Mouse (Mus musculus): ENCODE data around the gene Vstm2l. TPM values are rescaled to one million over a fixed set of nuclear protein-coding genes. Genes with fewer than 3 reads are reported as not detected.

Vstm2l gene
- polyA plus RNA-seq, 1 experiment from 2014 or later, result 9.5 TPM

DNA sequence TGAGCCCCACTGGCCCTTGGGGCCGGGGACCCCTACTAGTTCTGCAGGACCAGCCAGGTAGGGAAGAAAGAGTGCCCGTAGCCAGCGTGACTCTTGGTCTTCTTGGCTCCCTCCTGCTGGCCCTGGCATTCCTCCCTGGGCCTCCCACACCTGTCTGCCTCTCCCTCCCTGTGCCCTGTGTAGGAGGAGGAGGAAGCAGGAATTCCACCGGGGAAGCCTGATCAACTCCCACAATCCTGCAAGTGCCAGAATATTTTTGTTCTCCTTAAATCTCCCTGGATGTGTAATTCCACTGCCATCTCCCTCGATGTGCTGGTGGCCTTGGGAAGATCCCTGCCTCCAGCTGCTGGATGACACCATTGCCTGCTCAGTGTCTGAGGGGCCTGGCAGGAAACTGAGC, 10.1 kb downstream of the Vstm2l start:
- no peaks in the 10 kb centered on the region for H3K36me3 ChIP-seq (ENCODE audit: control insufficient read depth, insufficient read depth, low read length)
- no peak overlapping the region for H3K4me3 ChIP-seq (ENCODE audit: low read length)
- no peak overlapping the region for H3K4me2 ChIP-seq (ENCODE audit: low read length)
- no peak overlapping the region for H3K9ac ChIP-seq (ENCODE audit: low read depth, low read length)
- ATAC-seq, result no peak
- no peaks in the 10 kb centered on the region for H3K9me3 ChIP-seq (ENCODE audit: control insufficient read depth, low read length)
- WGBS, result 68% methylated on average over 5 of the region's 5 CpGs
- H3K27ac ChIP-seq (ENCODE audit: low read depth, low read length), result no peak overlapping the region
- peaks cover 46% of the 10 kb centered on the region for H3K4me1 ChIP-seq (ENCODE audit: control insufficient read depth, insufficient read depth, low read depth, low read length)
- no peaks in the 10 kb centered on the region for H3K27me3 ChIP-seq (replicated peaks; ENCODE audit: control insufficient read depth, insufficient read depth, low read length)

DNA sequence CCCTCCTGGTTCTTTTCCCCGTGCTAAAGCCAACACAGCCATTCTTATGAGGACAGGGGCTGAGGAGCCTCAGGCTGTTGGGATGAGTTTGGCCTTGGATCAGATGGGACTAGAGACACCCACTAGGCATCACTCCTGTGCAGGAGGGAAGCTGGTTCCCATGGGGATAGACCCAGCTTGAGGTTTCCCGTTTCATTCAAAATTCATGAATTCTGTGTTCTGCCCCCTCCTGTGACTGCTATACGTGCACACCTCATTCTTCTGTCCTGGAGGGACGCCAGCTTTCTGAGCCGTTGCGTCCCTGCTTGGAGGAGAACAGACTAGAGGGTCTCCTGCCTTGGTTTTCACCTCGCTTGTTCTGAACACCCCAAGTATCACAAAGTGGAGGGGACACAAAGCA, 12.0 kb downstream of the Vstm2l start:
- H3K27me3 ChIP-seq (replicated peaks; ENCODE audit: control insufficient read depth, insufficient read depth, low read length), result no peaks in the 10 kb centered on the region
- H3K36me3 ChIP-seq (ENCODE audit: control insufficient read depth, insufficient read depth, low read length), result no peaks in the 10 kb centered on the region
- no peak overlapping the region for H3K9ac ChIP-seq (ENCODE audit: low read depth, low read length)
- WGBS, result 34% methylated on average over 7 of the region's 7 CpGs
- H3K27ac ChIP-seq (ENCODE audit: low read depth, low read length), result no peak overlapping the region; the same call in 1 of the 2 replicates
- no peak for ATAC-seq
- H3K4me1 ChIP-seq (ENCODE audit: control insufficient read depth, insufficient read depth, low read depth, low read length), result peaks cover 43% of the 10 kb centered on the region
- H3K4me3 ChIP-seq (ENCODE audit: low read length), result no peak overlapping the region
- no peak overlapping the region for H3K4me2 ChIP-seq (ENCODE audit: low read length)
- H3K9me3 ChIP-seq (ENCODE audit: control insufficient read depth, low read length), result no peaks in the 10 kb centered on the region

DNA sequence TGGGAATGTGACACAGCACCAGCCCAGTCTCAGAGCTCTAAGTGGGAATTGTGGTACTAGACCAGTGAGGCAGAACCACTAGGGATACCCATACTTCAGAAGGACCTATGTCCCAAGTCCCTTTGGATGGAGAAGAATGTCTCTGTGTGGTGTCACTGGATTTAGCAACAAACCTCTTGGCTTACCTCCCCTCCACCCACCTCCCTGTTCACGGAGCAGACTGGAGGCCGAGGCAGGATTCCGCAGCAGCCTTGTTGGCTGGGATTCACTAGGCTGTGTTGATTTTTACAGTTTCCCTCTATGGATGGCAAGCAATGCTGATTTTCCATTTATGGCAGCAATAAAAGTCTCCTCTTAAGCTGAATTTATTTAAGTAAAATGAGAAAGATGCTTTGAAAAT, 12.5 kb downstream of the Vstm2l start:
- WGBS, result 49% methylated on average over 3 of the region's 3 CpGs
- no peak overlapping the region; the same call in 1 of the 2 replicates for H3K27ac ChIP-seq (ENCODE audit: low read depth, low read length)
- no peak overlapping the region; the same call in 1 of the 2 replicates for H3K4me2 ChIP-seq (ENCODE audit: low read length)
- peaks cover 38% of the 10 kb centered on the region for H3K4me1 ChIP-seq (ENCODE audit: control insufficient read depth, insufficient read depth, low read depth, low read length)
- H3K27me3 ChIP-seq (replicated peaks; ENCODE audit: control insufficient read depth, insufficient read depth, low read length), result no peaks in the 10 kb centered on the region
- ATAC-seq, result no peak
- H3K36me3 ChIP-seq (ENCODE audit: control insufficient read depth, insufficient read depth, low read length), result no peaks in the 10 kb centered on the region
- no peaks in the 10 kb centered on the region for H3K9me3 ChIP-seq (ENCODE audit: control insufficient read depth, low read length)
- no peak overlapping the region for H3K4me3 ChIP-seq (ENCODE audit: low read length)
- H3K9ac ChIP-seq (ENCODE audit: low read depth, low read length), result no peak overlapping the region

DNA sequence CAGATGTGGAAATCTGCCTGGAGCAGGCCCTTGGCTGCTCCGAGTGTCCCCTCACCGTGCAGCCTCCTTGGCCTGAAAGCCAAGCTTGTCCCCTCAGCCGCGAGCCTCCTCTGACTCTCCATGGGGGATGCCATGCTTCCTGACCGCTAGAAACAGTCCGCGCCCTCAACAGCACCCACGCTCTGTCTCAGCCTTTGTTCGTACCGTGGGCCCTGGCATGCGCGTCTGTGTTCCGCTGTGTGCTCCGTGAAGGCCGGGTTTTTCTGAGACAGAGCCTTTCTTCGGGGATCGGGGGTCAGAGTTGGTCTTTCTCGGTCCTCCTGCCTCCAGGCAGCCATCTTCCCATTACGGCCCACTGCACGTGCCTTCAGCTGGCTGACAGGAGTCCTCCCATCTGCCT, 12.9 kb downstream of the Vstm2l start:
- peak overlapping the region; percentile 22; the same call in 1 of the 2 replicates for H3K4me2 ChIP-seq (ENCODE audit: low read length)
- WGBS, result 34% methylated on average over 20 of the region's 20 CpGs
- no peaks in the 10 kb centered on the region for H3K36me3 ChIP-seq (ENCODE audit: control insufficient read depth, insufficient read depth, low read length)
- H3K4me3 ChIP-seq (ENCODE audit: low read length), result no peak overlapping the region
- H3K27me3 ChIP-seq (replicated peaks; ENCODE audit: control insufficient read depth, insufficient read depth, low read length), result no peaks in the 10 kb centered on the region
- peaks cover 36% of the 10 kb centered on the region for H3K4me1 ChIP-seq (ENCODE audit: control insufficient read depth, insufficient read depth, low read depth, low read length)
- no peak for ATAC-seq
- H3K9me3 ChIP-seq (ENCODE audit: control insufficient read depth, low read length), result no peaks in the 10 kb centered on the region
- H3K9ac ChIP-seq (ENCODE audit: low read depth, low read length), result peak overlapping the region; percentile 39; the same call in 1 of the 2 replicates
- H3K27ac ChIP-seq (ENCODE audit: low read depth, low read length), result peak overlapping the region; percentile 0; the same call in 1 of the 2 replicates

DNA sequence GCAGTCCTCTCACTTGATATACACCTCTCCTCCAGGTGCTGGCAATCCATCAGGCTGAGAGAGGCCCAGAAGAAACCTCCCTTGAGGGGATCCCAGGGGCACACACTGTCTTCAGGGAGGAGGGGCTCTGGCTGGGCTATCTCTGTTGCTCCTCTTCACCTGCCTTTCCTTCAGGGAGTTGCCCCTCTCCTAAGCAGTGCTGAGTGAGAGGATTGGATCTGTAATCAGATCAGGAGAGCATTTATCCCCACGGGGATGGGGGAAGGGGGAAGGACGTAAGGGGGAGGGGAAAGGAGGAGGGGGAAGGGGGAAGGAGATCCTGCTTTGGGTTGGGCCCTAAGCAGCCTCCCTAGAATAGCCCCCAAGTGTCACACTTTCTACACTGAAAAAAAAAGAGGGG, 13.4 kb downstream of the Vstm2l start:
- Histone ChIP-seq H3K4me2 (ENCODE audit: low read length) (no peak overlapping the region), H3K4me3 (ENCODE audit: low read length) (no peak overlapping the region), H3K4me1 (ENCODE audit: control insufficient read depth, insufficient read depth, low read depth, low read length) (peaks cover 36% of the 10 kb centered on the region), H3K36me3 (ENCODE audit: control insufficient read depth, insufficient read depth, low read length) (no peaks in the 10 kb centered on the region), H3K9ac (ENCODE audit: low read depth, low read length) (peak overlapping the region; percentile 39; the same call in 1 of the 2 replicates), H3K27me3 (replicated peaks; ENCODE audit: control insufficient read depth, insufficient read depth, low read length) (no peaks in the 10 kb centered on the region), H3K9me3 (ENCODE audit: control insufficient read depth, low read length) (no peaks in the 10 kb centered on the region), H3K27ac (ENCODE audit: low read depth, low read length) (peak overlapping the region; percentile 0; the same call in 1 of the 2 replicates)
- ATAC-seq, result no peak
- 21% methylated on average over 2 of the region's 2 CpGs for WGBS

DNA sequence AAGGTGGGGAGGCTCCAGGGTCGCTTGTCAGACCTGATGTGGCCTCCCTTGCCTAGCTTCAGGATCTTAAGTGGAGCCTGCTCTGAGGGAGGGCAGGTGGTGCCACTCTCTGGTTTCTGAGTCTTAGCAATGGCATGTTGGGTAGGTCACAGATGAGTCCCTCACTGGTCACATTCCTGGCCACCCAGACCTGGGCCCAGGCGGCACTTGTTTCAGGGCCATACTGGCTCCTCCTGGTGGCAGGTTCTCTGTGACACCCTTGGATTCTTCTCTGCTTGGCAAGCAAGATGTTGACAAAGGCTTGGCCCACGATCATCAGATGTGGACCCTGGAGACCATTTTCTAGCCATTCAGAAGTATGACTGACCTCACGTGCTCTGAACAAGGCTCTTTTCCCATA, 18.2 kb downstream of the Vstm2l start:
- peaks cover 16% of the 10 kb centered on the region for H3K4me1 ChIP-seq (ENCODE audit: control insufficient read depth, insufficient read depth, low read depth, low read length)
- no peak overlapping the region for H3K4me3 ChIP-seq (ENCODE audit: low read length)
- no peak for ATAC-seq
- 74% methylated on average over 4 of the region's 4 CpGs for WGBS
- H3K9me3 ChIP-seq (ENCODE audit: control insufficient read depth, low read length), result no peaks in the 10 kb centered on the region
- H3K36me3 ChIP-seq (ENCODE audit: control insufficient read depth, insufficient read depth, low read length), result peaks cover 2% of the 10 kb centered on the region
- no peaks in the 10 kb centered on the region for H3K27me3 ChIP-seq (replicated peaks; ENCODE audit: control insufficient read depth, insufficient read depth, low read length)
- no peak overlapping the region for H3K4me2 ChIP-seq (ENCODE audit: low read length)
- H3K27ac ChIP-seq (ENCODE audit: low read depth, low read length), result no peak overlapping the region
- no peak overlapping the region for H3K9ac ChIP-seq (ENCODE audit: low read depth, low read length)

DNA sequence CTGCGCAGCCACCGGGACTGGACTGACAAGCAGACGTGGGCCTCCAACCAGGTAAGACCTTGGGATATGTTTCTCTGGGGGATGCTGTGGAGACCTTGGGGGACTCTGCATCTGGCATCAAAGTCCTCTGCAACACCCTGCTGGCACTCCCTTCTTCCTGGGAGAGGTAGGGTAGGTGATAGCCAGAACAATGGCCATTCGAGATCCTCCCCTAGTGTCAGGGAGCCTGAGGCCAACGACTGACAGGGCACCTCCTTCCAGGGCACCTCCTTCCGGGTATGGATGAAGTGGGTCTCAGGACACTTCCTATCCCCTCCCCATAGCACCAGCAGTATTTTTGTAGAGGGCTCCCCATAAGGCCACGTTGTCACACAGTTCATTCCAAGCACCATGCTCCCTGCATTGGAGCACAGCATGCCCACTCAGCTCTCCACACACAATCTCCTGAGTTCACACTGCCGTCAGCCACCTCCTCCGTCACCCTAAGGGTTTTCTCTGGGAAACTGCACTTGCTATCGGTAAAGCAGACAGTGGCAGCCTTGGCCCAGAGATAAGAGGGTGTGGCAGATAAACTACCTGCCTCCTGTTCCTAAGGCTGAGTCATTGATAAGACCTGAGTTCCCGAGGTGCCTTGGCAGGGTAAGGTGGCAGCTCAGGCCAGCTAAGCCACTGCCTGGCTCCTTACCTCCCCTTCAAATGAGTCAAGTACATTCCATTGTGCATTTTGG, 21.2 kb downstream of the Vstm2l start:
- Histone ChIP-seq H3K9ac (ENCODE audit: low read depth, low read length) (no peak overlapping the region), H3K27me3 (replicated peaks; ENCODE audit: control insufficient read depth, insufficient read depth, low read length) (0 out of 2 replicates have a peak, but pooled peaks cover 3% of the 10 kb centered on the region), H3K36me3 (ENCODE audit: control insufficient read depth, insufficient read depth, low read length) (peaks cover 2% of the 10 kb centered on the region), H3K4me1 (ENCODE audit: control insufficient read depth, insufficient read depth, low read depth, low read length) (peaks cover 6% of the 10 kb centered on the region), H3K9me3 (ENCODE audit: control insufficient read depth, low read length) (no peaks in the 10 kb centered on the region), H3K4me2 (ENCODE audit: low read length) (no peak overlapping the region), H3K27ac (ENCODE audit: low read depth, low read length) (no peak overlapping the region), H3K4me3 (ENCODE audit: low read length) (no peak overlapping the region)
- 78% methylated on average over 10 of the region's 11 CpGs for WGBS
- ATAC-seq, result no peak

DNA sequence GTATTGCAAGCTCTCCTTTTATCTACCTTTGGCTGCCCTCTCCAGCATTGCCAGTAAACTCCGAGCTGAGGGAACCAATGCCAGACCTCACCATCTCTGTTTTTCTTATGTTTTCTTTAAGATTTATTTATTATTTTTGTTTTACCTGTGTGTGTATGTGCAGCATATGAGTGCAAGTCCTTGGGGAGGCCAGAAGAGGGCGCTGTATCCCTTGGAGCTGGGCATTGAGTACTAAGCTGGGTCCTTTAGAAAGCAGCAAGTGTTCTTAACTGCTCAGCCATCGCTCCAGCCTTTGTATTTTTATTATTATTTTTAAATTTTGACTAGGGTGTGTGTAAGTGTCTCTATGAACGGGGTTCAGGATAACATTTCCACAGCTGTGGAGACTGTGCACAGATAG, 22.2 kb downstream of the Vstm2l start:
- Histone ChIP-seq H3K9ac (ENCODE audit: low read depth, low read length) (no peak overlapping the region), H3K27ac (ENCODE audit: low read depth, low read length) (no peak overlapping the region), H3K4me1 (ENCODE audit: control insufficient read depth, insufficient read depth, low read depth, low read length) (peaks cover 14% of the 10 kb centered on the region)

DNA sequence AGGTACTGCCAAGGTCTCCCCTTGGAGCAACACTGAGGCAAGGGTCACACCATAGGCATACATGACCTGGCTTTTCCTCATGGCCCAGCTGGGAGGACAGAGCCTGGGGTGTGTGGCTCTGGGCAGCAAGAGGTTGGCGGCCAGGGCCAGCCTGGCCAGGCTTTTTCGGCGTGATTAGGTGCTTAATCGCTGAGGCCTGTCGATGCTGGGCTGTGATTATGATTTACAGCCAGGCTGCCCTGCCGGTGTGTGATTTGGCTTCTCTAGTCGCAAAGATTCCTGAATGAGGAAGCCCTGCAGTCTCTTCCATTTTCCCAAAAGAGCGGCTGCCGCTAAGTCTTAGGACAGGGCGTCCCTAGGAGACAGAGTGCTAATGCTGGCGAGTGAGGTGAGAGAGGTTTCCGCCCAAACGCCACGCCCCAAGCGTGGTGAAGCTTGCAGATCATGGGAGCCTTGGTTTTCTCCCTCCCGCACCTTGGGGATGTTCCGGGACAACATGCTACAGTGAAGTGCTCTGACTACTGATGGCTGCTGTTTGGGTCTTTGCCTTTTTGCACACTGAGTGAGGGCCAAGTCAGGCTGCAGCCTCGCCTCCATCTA, 26.2 kb downstream of the Vstm2l start:
- Histone ChIP-seq H3K9me3 (ENCODE audit: control insufficient read depth, low read length) (no peaks in the 10 kb centered on the region), H3K4me3 (ENCODE audit: low read length) (no peak overlapping the region), H3K4me2 (ENCODE audit: low read length) (peak overlapping the region; percentile 17), H3K36me3 (ENCODE audit: control insufficient read depth, insufficient read depth, low read length) (peaks cover 2% of the 10 kb centered on the region), H3K4me1 (ENCODE audit: control insufficient read depth, insufficient read depth, low read depth, low read length) (peaks cover 27% of the 10 kb centered on the region), H3K9ac (ENCODE audit: low read depth, low read length) (peak overlapping the region; percentile 23; the same call in 1 of the 2 replicates), H3K27ac (ENCODE audit: low read depth, low read length) (peak overlapping the region; percentile 31; the same call in 1 of the 2 replicates), H3K27me3 (replicated peaks; ENCODE audit: control insufficient read depth, insufficient read depth, low read length) (0 out of 2 replicates have a peak, but pooled peaks cover 3% of the 10 kb centered on the region)
- 4% methylated on average over 18 of the region's 18 CpGs for WGBS
- ATAC-seq, result no peak

More for the DNA sequence above, 22.2 kb downstream of the Vstm2l start:
- Histone ChIP-seq H3K4me2 (ENCODE audit: low read length) (no peak overlapping the region), H3K27me3 (replicated peaks; ENCODE audit: control insufficient read depth, insufficient read depth, low read length) (0 out of 2 replicates have a peak, but pooled peaks cover 3% of the 10 kb centered on the region), H3K36me3 (ENCODE audit: control insufficient read depth, insufficient read depth, low read length) (peaks cover 2% of the 10 kb centered on the region), H3K4me3 (ENCODE audit: low read length) (no peak overlapping the region), H3K9me3 (ENCODE audit: control insufficient read depth, low read length) (no peaks in the 10 kb centered on the region)
- no peak for ATAC-seq
- 80% methylated on average over 4 of the region's 4 CpGs for WGBS
